Mouse (Mus musculus): Measurements from ENCODE around the gene Ralb.

DNA sequence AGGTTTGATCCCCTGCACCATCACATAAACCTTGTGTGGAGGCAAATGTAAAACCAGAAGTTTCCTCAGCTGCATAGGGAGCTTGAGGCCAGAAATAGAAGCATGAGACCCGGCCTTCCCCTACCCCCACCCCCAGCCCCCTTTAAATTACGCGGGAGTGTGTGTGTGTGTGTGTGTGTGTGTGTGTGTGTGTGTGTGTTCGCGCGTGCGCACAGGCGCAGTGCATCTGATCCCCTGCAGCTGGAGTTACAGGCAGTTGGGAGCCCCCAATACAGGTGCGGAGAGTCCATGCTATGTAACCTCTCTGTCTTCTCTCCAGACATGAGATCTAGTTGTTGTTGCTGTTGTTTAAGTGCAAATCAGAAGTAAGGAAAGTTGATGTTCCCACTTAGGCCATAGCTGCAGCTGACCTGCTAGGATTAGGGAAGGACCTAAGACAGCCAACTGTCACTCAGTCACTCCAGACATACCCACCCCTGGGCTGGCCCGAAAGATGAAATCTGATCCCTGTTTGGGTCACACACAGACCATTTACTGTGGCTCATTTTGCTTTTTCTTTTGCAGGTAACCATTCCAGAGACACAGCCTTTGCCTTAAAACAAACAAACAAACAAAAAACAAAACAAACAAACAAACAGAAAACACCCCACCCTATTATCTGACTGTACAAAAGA is 16.5 kb downstream of the Ralb start:
- TF ChIP-seq MYOD1 (IDR thresholded peaks at IDR 0.05; ENCODE audit: control insufficient read depth in 1 of 3, insufficient read length in 2 of 3, low read depth in 2 of 3) = no peak
- no peak for TF ChIP-seq POLR2A (IDR thresholded peaks at IDR 0.05; ENCODE audit: insufficient read length, low read depth)
- no peak for TF ChIP-seq MAX (IDR thresholded peaks at IDR 0.05; ENCODE audit: low read depth)
- TF ChIP-seq MYOG (IDR thresholded peaks at IDR 0.05; ENCODE audit: control insufficient read depth in 1 of 3, insufficient read depth in 1 of 3, insufficient read length in 2 of 3, low read depth in 2 of 3) = no peak
- TF ChIP-seq CEBPB (IDR thresholded peaks at IDR 0.05; ENCODE audit: insufficient read depth, poor library complexity, severe bottlenecking) = no peak
- TF ChIP-seq E2F4 (IDR thresholded peaks at IDR 0.05; ENCODE audit: insufficient read depth) = no peak
- TF ChIP-seq TCF3 (IDR thresholded peaks at IDR 0.05; ENCODE audit: insufficient read length, low read depth) = no peak
- no peak for TF ChIP-seq REST (IDR thresholded peaks at IDR 0.05; ENCODE audit: insufficient read depth, insufficient read length)
- TF ChIP-seq POLR2AphosphoS2 (IDR thresholded peaks at IDR 0.05; ENCODE audit: insufficient read length, low read depth) = no peak
- TF ChIP-seq TCF12 (IDR thresholded peaks at IDR 0.05; ENCODE audit: insufficient read depth, poor library complexity, severe bottlenecking) = no peak

All from myocyte (in vitro differentiated cells).